ENCODE assay signal across 8 mouse cellular contexts in genomic region chr19:56474869-56475550, GRCm38 (mm10). TPM values are rescaled to one million over a fixed set of nuclear protein-coding genes. Genes with fewer than 3 reads are reported as not detected.
DNase-seq lines count a peak whose midpoint lies in the region; ATAC-seq and TF ChIP-seq lines count a peak whose summit lies in the region.

No protein-coding gene starts in this region.

- WGBS in forebrain, embryonic 10.5 days = 65% methylated on average over 19 of the region's 19 CpGs
- WGBS in forebrain, postnatal 0 days = 66% methylated on average over 19 of the region's 19 CpGs
- 38% methylated on average over 19 of the region's 19 CpGs for WGBS in heart, embryonic 15.5 days
- 23% methylated on average over 19 of the region's 19 CpGs for WGBS in liver, embryonic 16.5 days (ENCODE audit: insufficient replicate concordance)

- peaks cover 12% of the 10 kb centered on the region; the same call in 1 of the 2 replicates for H3K27me3 ChIP-seq in forebrain, embryonic 10.5 days (ENCODE audit: poor library complexity, severe bottlenecking)
- no peaks in the 10 kb centered on the region for H3K27me3 ChIP-seq in forebrain, postnatal 0 days (ENCODE audit: insufficient read depth, low read length)
- H3K27me3 ChIP-seq in E14TG2a.4 (ENCODE audit: insufficient read depth, low read length) = peaks cover 12% of the 10 kb centered on the region; the same call in 1 of the 2 replicates
- H3K27me3 ChIP-seq in heart, embryonic 15.5 days = peaks cover 4% of the 10 kb centered on the region; the same call in 1 of the 2 replicates
- H3K27me3 ChIP-seq in liver, embryonic 16.5 days (ENCODE audit: control insufficient read depth, insufficient read depth, low read depth, low read length) = no peaks in the 10 kb centered on the region

- H3K9ac ChIP-seq in forebrain, postnatal 0 days = no peak overlapping the region
- H3K9ac ChIP-seq in heart, embryonic 15.5 days = no peak overlapping the region
- H3K9ac ChIP-seq in liver, embryonic 16.5 days (ENCODE audit: low read depth, low read length) = no peak overlapping the region

- TF ChIP-seq CTCF in forebrain, postnatal 0 days (IDR thresholded peaks at IDR 0.05; ENCODE audit: low read depth) = no peak
- no peak for TF ChIP-seq CTCF in E14TG2a.4 (conservative IDR thresholded peaks at IDR 0.05; ENCODE audit: low read length)

- H3K4me1 ChIP-seq in forebrain, embryonic 10.5 days = peaks cover 64% of the 10 kb centered on the region
- H3K4me1 ChIP-seq in forebrain, postnatal 0 days (ENCODE audit: insufficient read depth) = peaks cover 11% of the 10 kb centered on the region
- peaks cover 30% of the 10 kb centered on the region for H3K4me1 ChIP-seq in E14TG2a.4 (replicated peaks; ENCODE audit: low read depth, low read length)
- peaks cover 5% of the 10 kb centered on the region for H3K4me1 ChIP-seq in heart, embryonic 15.5 days (replicated peaks)
- peaks cover 8% of the 10 kb centered on the region for H3K4me1 ChIP-seq in liver, embryonic 16.5 days (ENCODE audit: control insufficient read depth, low read depth, low read length)

- no peak for ATAC-seq in forebrain, postnatal 0 days
- peak; percentile 70 for ATAC-seq in heart, embryonic 15.5 days (replicated peaks; ENCODE audit: insufficient number of reproducible peaks, insufficient read depth, low FRiP score, low read depth)
- peak; percentile 39 for ATAC-seq in liver, embryonic 16.5 days (ENCODE audit: low read depth)

- no peak overlapping the region; the same call in 1 of the 2 replicates for H3K27ac ChIP-seq in forebrain, embryonic 10.5 days
- H3K27ac ChIP-seq in forebrain, postnatal 0 days (ENCODE audit: low read depth, low read length) = no peak overlapping the region
- H3K27ac ChIP-seq in heart, embryonic 15.5 days = no peak overlapping the region
- H3K27ac ChIP-seq in liver, embryonic 16.5 days (ENCODE audit: low read length) = no peak overlapping the region

- peak overlapping the region; percentile 16 for H3K4me3 ChIP-seq in forebrain, embryonic 10.5 days
- no peak overlapping the region for H3K4me3 ChIP-seq in forebrain, postnatal 0 days (ENCODE audit: low read depth, low read length)
- peak overlapping the region; percentile 80 for H3K4me3 ChIP-seq in E14TG2a.4 (replicated peaks; ENCODE audit: low read length)
- peak overlapping the region; percentile 26 for H3K4me3 ChIP-seq in heart, embryonic 15.5 days
- H3K4me3 ChIP-seq in liver, embryonic 16.5 days (ENCODE audit: low read depth, low read length) = peak overlapping the region; percentile 22; the same call in 1 of the 2 replicates

- no peak for DNase-seq in forebrain, embryonic 10.5 days (ENCODE audit: extremely low spot score, low spot score)
- no peak for DNase-seq in forebrain, postnatal 0 days
- DNase-seq in testis, postnatal 10 days (ENCODE audit: low spot score) = peak; percentile 65
- no peak for DNase-seq in cerebellum, adult 18-20 months
- no peak for DNase-seq in left cerebral cortex, adult 11 months (ENCODE audit: low spot score)

- H3K9me3 ChIP-seq in forebrain, embryonic 10.5 days = no peaks in the 10 kb centered on the region
- H3K9me3 ChIP-seq in forebrain, postnatal 0 days (ENCODE audit: low read length) = no peaks in the 10 kb centered on the region
- H3K9me3 ChIP-seq in E14TG2a.4 (ENCODE audit: low read length) = no peaks in the 10 kb centered on the region
- no peaks in the 10 kb centered on the region for H3K9me3 ChIP-seq in heart, embryonic 15.5 days (replicated peaks)
- H3K9me3 ChIP-seq in liver, embryonic 16.5 days (replicated peaks; ENCODE audit: control insufficient read depth, low read length) = no peaks in the 10 kb centered on the region

- no peak overlapping the region for H3K4me2 ChIP-seq in forebrain, postnatal 0 days (ENCODE audit: low read depth)
- peak overlapping the region; percentile 53 for H3K4me2 ChIP-seq in heart, embryonic 15.5 days
- peak overlapping the region; percentile 45 for H3K4me2 ChIP-seq in liver, embryonic 16.5 days (ENCODE audit: low read depth, low read length)

- no peaks in the 10 kb centered on the region for H3K36me3 ChIP-seq in forebrain, embryonic 10.5 days (replicated peaks)
- H3K36me3 ChIP-seq in forebrain, postnatal 0 days (ENCODE audit: insufficient read depth) = no peaks in the 10 kb centered on the region
- H3K36me3 ChIP-seq in E14TG2a.4 (ENCODE audit: insufficient read depth, low read length) = no peaks in the 10 kb centered on the region
- H3K36me3 ChIP-seq in heart, embryonic 15.5 days = no peaks in the 10 kb centered on the region
- H3K36me3 ChIP-seq in liver, embryonic 16.5 days (ENCODE audit: control insufficient read depth, insufficient read depth) = no peaks in the 10 kb centered on the region

RNA-seq across cellular contexts. Expression of gene Plekhs1, which starts 13.6 kb away (rescaled TPM):
- 0.11 and 0.15 TPM in 2 replicates for polyA plus RNA-seq in forebrain, embryonic 10.5 days (2016; fragmentation: Nextera tagmentation; extraction: Ambion mirVana)
- 0.14 and 0.15 TPM in 2 replicates for total RNA-seq in forebrain, postnatal 0 days (2014; rRNA removed)
- 0.28 and 0.29 TPM in 2 replicates for polyA plus RNA-seq in forebrain, postnatal 0 days (2015; fragmentation: Nextera tagmentation; extraction: Ambion mirVana)
- 0.08 and 0.10 TPM in 2 replicates for polyA plus RNA-seq in heart, embryonic 15.5 days (2015; fragmentation: Nextera tagmentation; extraction: Ambion mirVana)
- 0.07 TPM in 1 of 2 replicates, not detected in the other for polyA plus RNA-seq in liver, embryonic 16.5 days (2015; fragmentation: Nextera tagmentation; extraction: Ambion mirVana)
